Mouse (Mus musculus) heart, embryonic 12.5 days (tissue): Measurements from ENCODE around the gene Gdpd5. TPM values are rescaled to one million over a fixed set of nuclear protein-coding genes. Genes with fewer than 3 reads are reported as not detected.
"Not testable (repeated sequence)": the region's sequence is repeated elsewhere in the genome, so short reads cannot be mapped to it uniquely, and the experiment has no call there.

Source experiments
- ATAC-seq: fragments of 200-750 bp; cut with Nextera tagmentation; 2 replicates; pipeline ENCODE4 v1.8.0; 2017; ENCODE audit warnings: moderate TSS enrichment, moderate library complexity; ENCODE audit not compliant: insufficient number of reproducible peaks, low FRiP score
- H3K27ac ChIP-seq: fragments of 300-500 bp; sonication (generic); 2 replicates; pipeline ENCODE4 v1.5.1; 2016; ENCODE audit warnings: mild to moderate bottlenecking, moderate library complexity; ENCODE audit not compliant: poor library complexity, severe bottlenecking
- H3K27me3 ChIP-seq: fragments of 300-500 bp; sonication (generic); replicated peaks from 2 replicates; pipeline ENCODE4 v1.6.1; 2016; ENCODE audit warnings: mild to moderate bottlenecking, moderate library complexity
- H3K36me3 ChIP-seq: fragments of 300-500 bp; sonication (generic); 2 replicates; pipeline ENCODE4 v1.6.1; 2016; ENCODE audit warnings: mild to moderate bottlenecking, moderate library complexity
- H3K4me1 ChIP-seq: fragments of 300-500 bp; sonication (generic); replicated peaks from 2 replicates; pipeline ENCODE4 v1.6.1; 2016; ENCODE audit warnings: mild to moderate bottlenecking
- H3K4me2 ChIP-seq: fragments of 300-500 bp; sonication (generic); 2 replicates; pipeline ENCODE4 v1.6.1; 2016; ENCODE audit warnings: mild to moderate bottlenecking, moderate library complexity
- H3K4me3 ChIP-seq: fragments of 300-500 bp; sonication (generic); 2 replicates; pipeline ENCODE4 v1.5.1; 2016; ENCODE audit warnings: mild to moderate bottlenecking
- H3K9ac ChIP-seq: fragments of 300-500 bp; sonication (generic); 2 replicates; pipeline ENCODE4 v1.6.1; 2016; ENCODE audit warnings: mild to moderate bottlenecking, moderate library complexity
- H3K9me3 ChIP-seq: fragments of 300-500 bp; sonication (generic); replicated peaks from 2 replicates; pipeline ENCODE4 v1.6.1; 2016; ENCODE audit warnings: mild to moderate bottlenecking, moderate library complexity
- WGBS: fragments of 180-500 bp; shearing (Covaris S2); methylation state at CpG from one replicate; pipeline ENCODE4 v1.1.7; 2016; 5-methylcytosine and 5-hydroxymethylcytosine counted together
- polyA plus RNA-seq: library from polyadenylated mRNA; unstranded; fragments of >200 nt; fragmentation: Nextera tagmentation; extraction: Ambion mirVana; gene quantifications from 2 replicates; pipeline ENCODE4 v1.2.1, GENCODE M21; 2016

The Gdpd5 gene
- polyA plus RNA-seq, 1 experiment from 2014 or later = 28.8 TPM

- WGBS = 39% methylated on average over 3 of the region's 3 CpGs
- not testable (repeated sequence) for ATAC-seq
Observed at GRCm38 (mm10) chr7:99374325-99374724, 6.9 kb upstream of the Gdpd5 start.

DNA sequence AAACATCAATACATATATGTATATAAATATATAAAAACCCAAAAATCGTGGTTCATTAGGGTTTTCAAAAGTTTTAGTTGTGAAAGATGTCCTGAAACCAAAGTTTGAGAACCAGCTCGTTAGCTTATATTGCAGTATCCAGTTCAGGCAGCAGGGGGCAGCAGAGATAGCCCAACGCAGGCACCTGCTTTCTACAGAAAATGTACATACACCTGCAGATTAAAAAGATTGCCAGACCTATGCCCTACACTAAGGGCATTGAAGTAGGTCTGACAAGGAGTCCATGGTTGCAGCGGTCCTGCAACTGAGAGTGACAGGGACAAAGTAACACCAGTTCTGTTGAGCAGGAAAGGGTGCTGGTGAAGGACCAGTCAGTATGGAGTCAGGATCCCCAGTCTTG lies 5.8 kb upstream of the Gdpd5 start:
- Histone ChIP-seq H3K4me3 (no peak overlapping the region), H3K27me3 (peaks cover 8% of the 10 kb centered on the region; the same call in 1 of the 2 replicates), H3K9me3 (no peaks in the 10 kb centered on the region; the same call in 1 of the 2 replicates), H3K4me1 (peaks cover 22% of the 10 kb centered on the region), H3K9ac (no peak overlapping the region), H3K27ac (no peak overlapping the region), H3K4me2 (no peak overlapping the region), H3K36me3 (no peaks in the 10 kb centered on the region)
- WGBS = 4% methylated on average over 4 of the region's 4 CpGs
- no peak for ATAC-seq

More at GRCm38 (mm10) chr7:99374325-99374724, 6.9 kb upstream of the Gdpd5 start:
- H3K4me2 ChIP-seq, H3K27me3 ChIP-seq, H3K36me3 ChIP-seq, H3K9me3 ChIP-seq, H3K27ac ChIP-seq, H3K4me3 ChIP-seq, H3K9ac ChIP-seq: not testable (repeated sequence)
- peaks cover 13% of the 10 kb centered on the region for H3K4me1 ChIP-seq

GRCm38 (mm10) chr7:99378870-99379269 lies 2.3 kb upstream of the Gdpd5 start:
- no peak overlapping the region for H3K27ac ChIP-seq
- H3K36me3 ChIP-seq = no peaks in the 10 kb centered on the region
- H3K4me2 ChIP-seq = peak overlapping the region; percentile 20; the same call in 1 of the 2 replicates
- no peak overlapping the region for H3K9ac ChIP-seq
- no peak overlapping the region for H3K4me3 ChIP-seq
- no peaks in the 10 kb centered on the region; the same call in 1 of the 2 replicates for H3K9me3 ChIP-seq
- H3K27me3 ChIP-seq = no peaks in the 10 kb centered on the region
- peaks cover 38% of the 10 kb centered on the region for H3K4me1 ChIP-seq
- WGBS = 55% methylated on average over 8 of the region's 8 CpGs
- ATAC-seq = no peak

GRCm38 (mm10) chr7:99380491-99381213 lies 562 bp upstream of the Gdpd5 start:
- peak; percentile 54 for ATAC-seq
- no peaks in the 10 kb centered on the region; the same call in 1 of the 2 replicates for H3K9me3 ChIP-seq
- peak overlapping the region; percentile 79 for H3K4me2 ChIP-seq
- H3K36me3 ChIP-seq = no peaks in the 10 kb centered on the region
- peaks cover 56% of the 10 kb centered on the region for H3K4me1 ChIP-seq
- H3K9ac ChIP-seq = peak overlapping the region; percentile 69
- peak overlapping the region; percentile 79 for H3K4me3 ChIP-seq
- peak overlapping the region; percentile 90 for H3K27ac ChIP-seq
- H3K27me3 ChIP-seq = no peaks in the 10 kb centered on the region
- under 1% methylated on average over 24 of the region's 24 CpGs for WGBS

DNA sequence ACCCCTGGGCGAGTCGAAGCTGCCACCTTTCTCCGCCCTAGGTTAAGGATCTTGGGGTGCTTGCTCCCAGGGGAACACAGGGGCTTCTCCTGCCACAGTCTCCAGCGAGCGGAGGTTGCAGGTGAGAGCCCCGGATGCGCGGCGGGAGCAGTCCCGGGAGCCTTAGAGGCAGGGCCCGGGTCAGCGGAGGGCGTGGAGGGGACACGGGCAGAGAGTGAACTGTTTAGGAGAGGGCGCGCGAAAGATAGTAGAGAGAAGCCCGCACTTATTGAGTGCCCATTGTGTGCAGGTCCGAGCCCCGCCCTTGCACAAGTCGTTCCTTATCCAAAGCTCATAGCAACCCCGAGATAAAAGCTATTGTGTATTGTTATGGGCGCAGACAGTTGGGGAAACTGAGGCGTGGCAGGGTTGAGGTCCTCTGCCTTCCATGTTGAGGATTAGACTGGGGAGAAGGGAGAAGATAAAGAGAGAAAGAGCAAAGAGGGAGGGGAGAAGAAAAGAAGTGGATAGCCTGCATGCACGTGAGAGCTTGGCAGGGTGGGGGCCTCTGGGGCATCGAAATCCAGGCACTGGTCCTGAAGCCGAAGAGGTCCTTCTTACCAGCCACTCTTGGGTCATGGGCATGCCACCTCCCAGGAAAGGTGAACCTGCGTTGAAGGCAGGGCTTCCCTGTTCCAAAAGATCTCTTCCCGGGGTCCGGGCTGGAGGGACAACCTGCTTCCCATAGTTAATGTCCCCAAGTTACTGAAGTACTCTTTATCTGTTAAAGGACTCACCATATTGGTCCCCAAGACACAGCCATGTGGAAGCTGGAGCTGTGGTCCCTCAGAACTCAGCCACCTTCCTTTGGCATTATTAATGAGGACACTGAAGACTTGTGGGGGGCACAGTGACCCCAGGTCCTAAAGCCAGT lies 1.1 kb downstream of the Gdpd5 start:
- H3K27me3 ChIP-seq = no peaks in the 10 kb centered on the region
- peak overlapping the region; percentile 90 for H3K27ac ChIP-seq
- H3K9me3 ChIP-seq = no peaks in the 10 kb centered on the region
- H3K4me3 ChIP-seq = peak overlapping the region; percentile 79
- peaks cover 69% of the 10 kb centered on the region for H3K4me1 ChIP-seq
- peak overlapping the region; percentile 79 for H3K4me2 ChIP-seq
- ATAC-seq = no peak
- peaks cover 5% of the 10 kb centered on the region for H3K36me3 ChIP-seq
- peak overlapping the region; percentile 92 for H3K9ac ChIP-seq
- WGBS = 5% methylated on average over 30 of the region's 30 CpGs

DNA sequence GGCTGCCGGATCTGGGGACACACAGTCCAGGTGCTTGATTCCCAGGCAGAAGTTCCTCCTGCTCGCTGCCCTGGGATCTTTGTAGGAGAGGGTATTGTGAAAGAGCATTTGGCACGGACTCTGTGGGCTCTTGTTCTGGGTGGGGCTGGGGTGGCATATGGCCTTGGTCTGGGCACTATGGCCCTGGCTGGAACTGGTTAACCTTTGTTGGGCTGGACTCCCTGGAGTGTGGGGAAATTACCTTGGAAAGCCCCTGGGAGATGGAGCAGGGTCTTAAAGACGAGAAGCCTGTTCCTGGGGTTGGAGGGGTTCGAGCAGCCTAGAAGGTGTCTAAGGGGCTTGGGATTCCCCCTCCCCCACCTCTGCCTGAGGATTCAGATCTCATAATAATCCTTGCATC lies 2.0 kb downstream of the Gdpd5 start:
- ATAC-seq = no peak
- peak overlapping the region; percentile 94 for H3K27ac ChIP-seq
- WGBS = 42% methylated on average over 5 of the region's 5 CpGs

DNA sequence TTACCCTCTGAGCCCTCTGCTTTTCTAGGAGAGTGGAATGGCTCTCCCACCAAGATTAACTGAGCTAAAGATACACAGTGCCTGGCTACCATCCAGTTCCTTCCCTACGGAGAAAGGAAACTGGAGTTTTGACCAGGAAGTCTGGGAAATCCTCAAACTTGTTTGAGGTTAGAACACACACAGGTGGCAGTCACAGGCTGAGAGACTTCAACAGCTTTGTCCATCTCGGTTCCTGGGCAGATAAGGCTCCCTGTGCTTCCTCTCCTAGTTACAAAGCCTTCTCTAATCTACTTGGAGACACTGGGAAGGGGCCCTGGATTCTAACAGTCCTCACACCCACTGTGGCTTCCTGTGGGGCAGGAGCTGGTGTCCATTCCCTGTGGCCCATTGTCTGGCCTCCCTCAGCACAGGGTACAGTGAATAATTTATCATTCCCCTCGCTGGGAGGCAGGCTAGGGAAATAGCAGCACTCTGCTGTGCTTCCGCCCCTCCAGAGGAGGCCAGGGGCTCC lies 2.9 kb downstream of the Gdpd5 start:
- H3K9me3 ChIP-seq = no peaks in the 10 kb centered on the region
- peak overlapping the region; percentile 79 for H3K4me3 ChIP-seq
- H3K9ac ChIP-seq = peak overlapping the region; percentile 92
- H3K4me1 ChIP-seq = peaks cover 76% of the 10 kb centered on the region
- peak overlapping the region; percentile 79 for H3K4me2 ChIP-seq
- peak overlapping the region; percentile 94 for H3K27ac ChIP-seq
- H3K27me3 ChIP-seq = no peaks in the 10 kb centered on the region
- peaks cover 19% of the 10 kb centered on the region for H3K36me3 ChIP-seq
- WGBS = 11% methylated on average over 4 of the region's 4 CpGs
- ATAC-seq = peak; percentile 13

More for the DNA sequence above, 2.0 kb downstream of the Gdpd5 start:
- peak overlapping the region; percentile 79 for H3K4me2 ChIP-seq
- no peaks in the 10 kb centered on the region for H3K9me3 ChIP-seq
- peaks cover 13% of the 10 kb centered on the region for H3K36me3 ChIP-seq
- H3K9ac ChIP-seq = peak overlapping the region; percentile 92
- H3K4me1 ChIP-seq = peaks cover 76% of the 10 kb centered on the region
- peak overlapping the region; percentile 79 for H3K4me3 ChIP-seq
- no peaks in the 10 kb centered on the region for H3K27me3 ChIP-seq

DNA sequence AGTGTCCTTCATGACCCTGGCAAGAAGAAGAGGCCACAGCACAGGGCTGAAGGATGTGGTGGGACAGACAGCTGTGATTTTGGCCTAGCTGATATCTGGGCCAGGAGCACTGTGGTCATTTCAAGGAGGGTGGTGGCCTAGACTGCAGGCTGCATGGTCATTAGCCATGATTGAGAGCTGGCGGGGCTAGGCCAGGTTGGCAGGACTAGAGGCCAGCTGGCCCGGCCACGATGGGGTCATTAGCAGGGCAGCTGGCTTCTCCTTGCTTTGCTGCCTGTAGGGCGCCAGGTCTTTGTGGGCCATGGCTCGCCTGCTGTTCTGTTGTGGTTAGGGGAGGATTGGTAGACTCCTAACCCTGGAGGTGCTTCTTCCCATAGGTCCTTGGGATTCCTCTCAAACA lies 4.8 kb downstream of the Gdpd5 start:
- Histone ChIP-seq H3K4me3 (no peak overlapping the region), H3K9ac (peak overlapping the region; percentile 21; the same call in 1 of the 2 replicates), H3K4me2 (no peak overlapping the region), H3K9me3 (no peaks in the 10 kb centered on the region), H3K36me3 (peaks cover 22% of the 10 kb centered on the region), H3K4me1 (peaks cover 84% of the 10 kb centered on the region), H3K27ac (no peak overlapping the region), H3K27me3 (no peaks in the 10 kb centered on the region)
- ATAC-seq = no peak
- 76% methylated on average over 5 of the region's 5 CpGs for WGBS

- no peaks in the 10 kb centered on the region for H3K9me3 ChIP-seq
- no peak for ATAC-seq
- 89% methylated on average over 4 of the region's 4 CpGs for WGBS
- H3K4me1 ChIP-seq = peaks cover 92% of the 10 kb centered on the region
- H3K27me3 ChIP-seq = no peaks in the 10 kb centered on the region
- no peak overlapping the region for H3K4me3 ChIP-seq
- peaks cover 29% of the 10 kb centered on the region for H3K36me3 ChIP-seq
- H3K27ac ChIP-seq = no peak overlapping the region
- H3K9ac ChIP-seq = no peak overlapping the region
- no peak overlapping the region for H3K4me2 ChIP-seq
Observed at GRCm38 (mm10) chr7:99386811-99387210, 5.6 kb downstream of the Gdpd5 start.

DNA sequence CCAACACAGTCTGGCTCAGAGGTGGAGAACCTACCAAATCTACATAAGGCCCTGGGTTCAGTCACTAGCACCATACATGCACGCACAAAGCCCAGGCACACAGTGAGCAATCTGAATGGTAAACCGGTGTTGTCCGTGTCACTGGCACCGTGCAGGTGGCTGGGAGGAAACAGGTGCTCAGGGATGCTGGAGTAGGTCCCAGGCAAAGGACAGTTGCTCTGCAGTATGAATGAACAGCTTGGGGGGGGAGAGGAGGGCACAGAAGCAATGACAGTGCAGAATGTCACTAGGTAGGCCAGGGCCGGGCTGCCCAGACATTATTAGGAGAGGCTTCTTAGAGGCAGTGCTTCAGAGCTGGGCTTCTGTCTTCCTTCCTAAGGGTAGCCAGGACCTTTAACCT lies 6.1 kb downstream of the Gdpd5 start:
- Histone ChIP-seq H3K27me3 (no peaks in the 10 kb centered on the region), H3K9me3 (no peaks in the 10 kb centered on the region), H3K9ac (0 out of 2 replicates have a peak overlapping the region, but pooled peaks have one; percentile 1), H3K4me2 (no peak overlapping the region), H3K4me1 (peaks cover 96% of the 10 kb centered on the region), H3K36me3 (peaks cover 35% of the 10 kb centered on the region), H3K4me3 (no peak overlapping the region), H3K27ac (no peak overlapping the region)
- 85% methylated on average over 5 of the region's 5 CpGs for WGBS
- no peak for ATAC-seq

DNA sequence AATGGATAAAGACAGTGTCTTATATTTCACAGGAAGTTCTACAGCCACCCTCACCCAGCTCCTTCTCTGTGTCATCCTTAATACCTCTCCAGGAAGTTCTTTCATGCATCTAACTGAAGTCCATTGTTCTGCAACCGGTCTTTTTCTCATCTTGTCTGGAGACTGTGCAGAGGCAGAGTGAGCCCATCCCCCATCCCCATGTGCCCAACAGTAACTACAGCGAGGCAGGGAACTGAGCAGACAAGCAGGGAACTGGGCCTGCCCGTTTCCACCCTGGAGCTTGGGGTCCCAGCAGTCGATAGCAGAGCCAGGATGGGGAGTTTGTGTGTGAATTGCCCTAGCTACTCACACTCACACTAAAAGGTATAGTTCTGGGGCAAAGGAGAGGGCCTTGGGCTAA lies 9.3 kb downstream of the Gdpd5 start:
- H3K9me3 ChIP-seq = no peaks in the 10 kb centered on the region
- peaks cover 84% of the 10 kb centered on the region for H3K4me1 ChIP-seq
- WGBS = 29% methylated on average over 4 of the region's 4 CpGs
- peak overlapping the region; percentile 43; the same call in 1 of the 2 replicates for H3K27ac ChIP-seq
- H3K4me2 ChIP-seq = no peak overlapping the region
- no peaks in the 10 kb centered on the region for H3K27me3 ChIP-seq
- peaks cover 56% of the 10 kb centered on the region for H3K36me3 ChIP-seq
- H3K4me3 ChIP-seq = no peak overlapping the region
- no peak for ATAC-seq
- H3K9ac ChIP-seq = no peak overlapping the region
